Mouse (Mus musculus): ENCODE measurements around the gene Sox5. TPM values are rescaled to one million over a fixed set of nuclear protein-coding genes. Genes with fewer than 3 reads are reported as not detected.

Sox5 gene
- polyA plus RNA-seq, 1 experiment from 2014 or later: 17.2 TPM

GRCm38 (mm10) chr6:143835331-143835730, 946.4 kb downstream of the Sox5 start:
- Histone ChIP-seq H3K4me3 (ENCODE audit: low read depth, low read length) (no peak overlapping the region), H3K27ac (ENCODE audit: low read depth) (no peak overlapping the region), H3K4me1 (replicated peaks; ENCODE audit: control insufficient read depth, insufficient read depth, low read length) (no peaks in the 10 kb centered on the region), H3K36me3 (ENCODE audit: control insufficient read depth, insufficient read depth, low read length) (no peaks in the 10 kb centered on the region), H3K9ac (ENCODE audit: low read length) (no peak overlapping the region), H3K27me3 (replicated peaks; ENCODE audit: control insufficient read depth, insufficient read depth, low read length) (no peaks in the 10 kb centered on the region), H3K9me3 (ENCODE audit: control insufficient read depth, low read length) (no peaks in the 10 kb centered on the region), H3K4me2 (ENCODE audit: low read length) (no peak overlapping the region)
- DNase-seq (ENCODE audit: low spot score) (no peak), ATAC-seq (replicated peaks; ENCODE audit: low FRiP score, low TSS enrichment, low read depth) (no peak)
- 81% methylated on average over 7 of the region's 7 CpGs for WGBS

DNA sequence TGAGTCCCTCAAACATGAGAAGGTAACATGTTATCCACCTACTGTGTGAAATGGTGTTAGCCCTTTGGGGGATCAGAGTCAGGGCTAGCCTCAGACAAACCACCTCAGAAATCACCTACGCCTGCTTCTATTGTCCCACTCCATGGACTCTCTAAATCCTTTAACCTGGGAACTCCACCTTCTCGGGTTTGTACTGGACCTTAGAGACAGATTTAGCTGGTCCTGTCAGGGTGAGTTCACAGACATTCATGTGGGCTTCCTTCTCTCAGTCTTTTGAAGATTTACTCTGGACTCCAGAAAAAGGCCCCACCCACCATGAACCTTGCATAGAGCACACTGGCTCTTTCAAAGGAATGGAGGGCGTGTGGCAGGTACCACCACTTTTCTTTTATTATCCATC, 947.8 kb downstream of the Sox5 start:
- H3K27ac ChIP-seq (ENCODE audit: low read depth): no peak overlapping the region
- H3K4me2 ChIP-seq (ENCODE audit: low read length): no peak overlapping the region
- H3K4me3 ChIP-seq (ENCODE audit: low read depth, low read length): no peak overlapping the region
- DNase-seq (ENCODE audit: low spot score) (no peak), ATAC-seq (replicated peaks; ENCODE audit: low FRiP score, low TSS enrichment, low read depth) (no peak)
- no peak overlapping the region for H3K9ac ChIP-seq (ENCODE audit: low read length)
- WGBS: 90% methylated on average over 3 of the region's 3 CpGs
- no peaks in the 10 kb centered on the region for H3K36me3 ChIP-seq (ENCODE audit: control insufficient read depth, insufficient read depth, low read length)
- H3K4me1 ChIP-seq (replicated peaks; ENCODE audit: control insufficient read depth, insufficient read depth, low read length): no peaks in the 10 kb centered on the region
- H3K27me3 ChIP-seq (replicated peaks; ENCODE audit: control insufficient read depth, insufficient read depth, low read length): no peaks in the 10 kb centered on the region
- no peaks in the 10 kb centered on the region for H3K9me3 ChIP-seq (ENCODE audit: control insufficient read depth, low read length)

DNA sequence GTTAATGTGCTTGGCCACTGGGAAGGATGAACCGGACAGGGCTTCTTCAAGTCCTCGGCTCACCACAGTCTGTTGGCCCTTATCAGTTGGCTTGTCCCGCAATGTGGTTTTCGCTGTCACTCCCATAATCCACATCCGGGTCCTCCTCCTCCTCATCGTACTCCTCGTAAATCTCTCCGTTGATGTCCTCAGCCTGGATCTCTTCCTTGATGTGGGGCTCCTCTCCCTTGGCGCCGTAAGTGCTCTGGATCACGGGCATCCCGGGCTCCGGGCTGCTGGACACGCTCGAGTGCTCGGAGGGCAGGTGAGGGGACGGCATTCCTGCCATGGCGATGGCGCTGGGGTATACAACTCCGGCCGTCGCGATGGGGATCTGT, 948.6 kb downstream of the Sox5 start:
- Histone ChIP-seq H3K4me2 (ENCODE audit: low read length) (no peak overlapping the region), H3K36me3 (ENCODE audit: control insufficient read depth, insufficient read depth, low read length) (no peaks in the 10 kb centered on the region), H3K4me1 (replicated peaks; ENCODE audit: control insufficient read depth, insufficient read depth, low read length) (no peaks in the 10 kb centered on the region), H3K27ac (ENCODE audit: low read depth) (no peak overlapping the region), H3K27me3 (replicated peaks; ENCODE audit: control insufficient read depth, insufficient read depth, low read length) (no peaks in the 10 kb centered on the region), H3K9me3 (ENCODE audit: control insufficient read depth, low read length) (no peaks in the 10 kb centered on the region), H3K4me3 (ENCODE audit: low read depth, low read length) (no peak overlapping the region), H3K9ac (ENCODE audit: low read length) (no peak overlapping the region)
- ATAC-seq (replicated peaks; ENCODE audit: low FRiP score, low TSS enrichment, low read depth) (no peak), DNase-seq (ENCODE audit: low spot score) (no peak)
- 90% methylated on average over 23 of the region's 23 CpGs for WGBS

DNA sequence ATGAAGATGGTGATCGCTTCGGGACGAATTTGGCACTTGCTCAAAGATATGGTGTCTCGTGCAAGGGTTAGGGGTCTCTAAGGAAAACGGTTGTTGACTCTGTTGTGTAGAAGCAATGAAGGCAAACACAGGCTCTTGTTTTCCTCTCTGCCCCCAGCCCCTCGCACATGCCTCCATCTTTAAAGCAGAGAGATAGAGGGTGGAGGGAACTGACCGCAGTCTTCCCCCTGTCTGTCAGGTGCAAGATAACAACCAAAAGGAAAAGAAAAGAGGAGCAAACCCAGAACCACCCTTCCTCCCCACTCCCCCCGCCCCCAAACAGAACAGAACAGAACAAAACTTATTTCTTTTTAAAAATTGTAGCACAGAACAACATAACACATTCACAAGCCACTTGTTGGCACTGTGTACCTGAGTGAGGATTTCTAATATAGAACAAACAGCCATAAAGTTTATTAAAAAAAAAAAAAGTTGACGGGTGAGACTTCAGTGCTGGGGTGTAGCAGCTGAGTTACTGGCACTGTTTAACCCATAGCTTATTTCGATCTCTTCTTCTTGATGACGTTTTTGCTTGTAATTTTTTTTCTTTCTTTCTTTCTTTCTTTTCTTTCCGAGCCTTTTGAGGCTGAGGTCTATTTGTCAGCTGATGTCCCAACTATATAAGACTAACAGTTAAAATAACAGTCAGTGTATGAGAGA, 949.1 kb downstream of the Sox5 start:
- WGBS: 88% methylated on average over 12 of the region's 12 CpGs
- Histone ChIP-seq H3K27ac (ENCODE audit: low read depth) (no peak overlapping the region), H3K4me3 (ENCODE audit: low read depth, low read length) (no peak overlapping the region), H3K4me1 (replicated peaks; ENCODE audit: control insufficient read depth, insufficient read depth, low read length) (no peaks in the 10 kb centered on the region), H3K36me3 (ENCODE audit: control insufficient read depth, insufficient read depth, low read length) (no peaks in the 10 kb centered on the region), H3K9ac (ENCODE audit: low read length) (no peak overlapping the region), H3K9me3 (ENCODE audit: control insufficient read depth, low read length) (no peaks in the 10 kb centered on the region), H3K4me2 (ENCODE audit: low read length) (no peak overlapping the region), H3K27me3 (replicated peaks; ENCODE audit: control insufficient read depth, insufficient read depth, low read length) (no peaks in the 10 kb centered on the region)
- no peak for DNase-seq (ENCODE audit: low spot score)
- ATAC-seq (replicated peaks; ENCODE audit: low FRiP score, low TSS enrichment, low read depth): no peak

DNA sequence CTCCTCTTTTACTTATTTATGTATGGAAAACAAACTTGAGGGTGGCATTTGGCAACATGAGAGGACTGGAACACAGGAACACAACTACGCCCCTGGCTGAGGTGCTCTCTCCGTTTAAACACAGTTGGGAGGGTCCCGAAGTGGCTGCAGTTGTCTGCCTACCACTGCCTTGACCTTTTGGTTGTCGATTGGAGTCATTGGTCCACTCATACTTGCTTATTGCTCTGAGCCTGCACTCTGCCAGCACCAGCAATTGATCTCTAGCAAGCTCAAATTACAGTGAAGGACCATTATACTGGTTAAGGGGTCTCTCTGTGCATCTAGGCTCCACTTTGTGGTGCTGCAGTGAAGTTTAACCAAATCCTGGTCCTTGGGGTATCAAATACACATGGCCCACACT, 950.5 kb downstream of the Sox5 start:
- H3K9me3 ChIP-seq (ENCODE audit: control insufficient read depth, low read length): no peaks in the 10 kb centered on the region
- H3K4me3 ChIP-seq (ENCODE audit: low read depth, low read length): no peak overlapping the region
- ATAC-seq (replicated peaks; ENCODE audit: low FRiP score, low TSS enrichment, low read depth): no peak
- DNase-seq (ENCODE audit: low spot score): no peak
- H3K27ac ChIP-seq (ENCODE audit: low read depth): no peak overlapping the region
- WGBS: 65% methylated on average over 4 of the region's 4 CpGs
- H3K9ac ChIP-seq (ENCODE audit: low read length): no peak overlapping the region
- H3K4me1 ChIP-seq (replicated peaks; ENCODE audit: control insufficient read depth, insufficient read depth, low read length): no peaks in the 10 kb centered on the region
- no peaks in the 10 kb centered on the region for H3K36me3 ChIP-seq (ENCODE audit: control insufficient read depth, insufficient read depth, low read length)
- H3K27me3 ChIP-seq (replicated peaks; ENCODE audit: control insufficient read depth, insufficient read depth, low read length): no peaks in the 10 kb centered on the region
- no peak overlapping the region for H3K4me2 ChIP-seq (ENCODE audit: low read length)

DNA sequence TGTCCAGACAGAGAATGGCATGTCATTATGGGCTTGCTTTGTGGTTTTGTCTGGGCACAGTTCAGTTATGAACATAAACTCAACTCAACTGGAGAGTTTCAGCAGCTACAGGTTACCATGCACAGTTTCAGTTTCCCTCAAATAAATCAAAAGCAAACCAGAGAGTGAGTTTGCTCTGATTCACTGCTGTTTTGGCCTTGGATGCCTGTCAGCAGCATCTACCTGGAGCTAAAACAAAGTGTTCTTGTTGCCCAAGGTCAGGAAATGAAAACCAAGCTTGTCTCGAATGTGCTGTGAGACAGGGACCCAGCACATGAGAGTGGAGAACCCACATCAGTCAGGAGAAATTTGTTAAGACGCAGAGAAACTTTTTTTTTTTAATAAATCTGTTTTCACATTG, 951.6 kb downstream of the Sox5 start:
- H3K4me1 ChIP-seq (replicated peaks; ENCODE audit: control insufficient read depth, insufficient read depth, low read length): no peaks in the 10 kb centered on the region
- H3K9ac ChIP-seq (ENCODE audit: low read length): no peak overlapping the region
- no peak overlapping the region for H3K4me2 ChIP-seq (ENCODE audit: low read length)
- no peak for DNase-seq (ENCODE audit: low spot score)
- no peaks in the 10 kb centered on the region for H3K27me3 ChIP-seq (replicated peaks; ENCODE audit: control insufficient read depth, insufficient read depth, low read length)
- ATAC-seq (replicated peaks; ENCODE audit: low FRiP score, low TSS enrichment, low read depth): no peak
- H3K36me3 ChIP-seq (ENCODE audit: control insufficient read depth, insufficient read depth, low read length): no peaks in the 10 kb centered on the region
- no peak overlapping the region for H3K27ac ChIP-seq (ENCODE audit: low read depth)
- H3K9me3 ChIP-seq (ENCODE audit: control insufficient read depth, low read length): no peaks in the 10 kb centered on the region
- WGBS: 75% methylated on average over 2 of the region's 2 CpGs
- H3K4me3 ChIP-seq (ENCODE audit: low read depth, low read length): no peak overlapping the region

DNA sequence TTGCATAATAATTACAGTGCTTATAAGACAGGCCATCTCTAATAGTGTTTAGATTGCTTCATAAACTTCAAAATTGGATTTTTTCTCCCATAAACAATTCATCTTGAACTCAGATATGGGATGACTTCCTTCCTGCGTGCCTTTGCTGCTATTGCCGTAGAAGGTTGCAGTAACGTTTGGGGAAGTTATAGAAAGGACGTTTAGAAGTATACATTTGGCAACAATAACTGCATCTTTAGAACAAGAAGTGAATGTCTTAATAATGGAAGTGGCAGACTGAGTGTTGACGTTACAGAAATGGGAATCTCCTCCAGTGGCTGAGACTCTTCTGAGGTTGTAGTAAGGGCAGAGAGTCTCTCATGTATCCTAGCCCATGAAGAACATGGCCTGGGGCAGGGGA, 955.0 kb downstream of the Sox5 start:
- WGBS: 78% methylated on average over 5 of the region's 5 CpGs
- Histone ChIP-seq H3K27me3 (replicated peaks; ENCODE audit: control insufficient read depth, insufficient read depth, low read length) (no peaks in the 10 kb centered on the region), H3K4me2 (ENCODE audit: low read length) (no peak overlapping the region), H3K4me3 (ENCODE audit: low read depth, low read length) (no peak overlapping the region), H3K9me3 (ENCODE audit: control insufficient read depth, low read length) (no peaks in the 10 kb centered on the region), H3K36me3 (ENCODE audit: control insufficient read depth, insufficient read depth, low read length) (no peaks in the 10 kb centered on the region), H3K4me1 (replicated peaks; ENCODE audit: control insufficient read depth, insufficient read depth, low read length) (no peaks in the 10 kb centered on the region), H3K9ac (ENCODE audit: low read length) (no peak overlapping the region), H3K27ac (ENCODE audit: low read depth) (no peak overlapping the region)
- DNase-seq (ENCODE audit: low spot score) (no peak), ATAC-seq (replicated peaks; ENCODE audit: low FRiP score, low TSS enrichment, low read depth) (no peak)

DNA sequence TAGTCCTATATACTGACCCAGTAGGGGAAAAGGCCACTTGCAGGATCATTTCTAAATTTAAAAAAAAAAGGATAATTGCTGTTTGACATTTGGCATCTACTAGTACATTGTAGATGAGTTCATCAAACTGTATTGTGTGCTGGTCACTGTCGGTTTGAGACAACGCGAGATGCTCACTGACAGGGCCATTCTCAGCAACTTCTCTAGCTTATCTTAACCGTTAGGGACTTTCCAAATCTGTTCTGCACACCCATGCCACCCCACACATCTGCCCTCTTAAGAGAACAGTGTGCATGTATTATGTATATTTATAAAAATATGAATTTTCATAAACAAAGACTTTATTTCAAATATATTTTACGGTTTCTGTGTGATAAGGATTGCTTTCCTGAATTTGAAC, 955.8 kb downstream of the Sox5 start:
- 89% methylated on average over 5 of the region's 5 CpGs for WGBS
- no peak overlapping the region for H3K9ac ChIP-seq (ENCODE audit: low read length)
- H3K27me3 ChIP-seq (replicated peaks; ENCODE audit: control insufficient read depth, insufficient read depth, low read length): no peaks in the 10 kb centered on the region
- no peak overlapping the region for H3K4me3 ChIP-seq (ENCODE audit: low read depth, low read length)
- ATAC-seq (replicated peaks; ENCODE audit: low FRiP score, low TSS enrichment, low read depth) (no peak), DNase-seq (ENCODE audit: low spot score) (no peak)
- no peak overlapping the region for H3K4me2 ChIP-seq (ENCODE audit: low read length)
- no peaks in the 10 kb centered on the region for H3K9me3 ChIP-seq (ENCODE audit: control insufficient read depth, low read length)
- no peaks in the 10 kb centered on the region for H3K4me1 ChIP-seq (replicated peaks; ENCODE audit: control insufficient read depth, insufficient read depth, low read length)
- H3K36me3 ChIP-seq (ENCODE audit: control insufficient read depth, insufficient read depth, low read length): no peaks in the 10 kb centered on the region
- no peak overlapping the region for H3K27ac ChIP-seq (ENCODE audit: low read depth)

DNA sequence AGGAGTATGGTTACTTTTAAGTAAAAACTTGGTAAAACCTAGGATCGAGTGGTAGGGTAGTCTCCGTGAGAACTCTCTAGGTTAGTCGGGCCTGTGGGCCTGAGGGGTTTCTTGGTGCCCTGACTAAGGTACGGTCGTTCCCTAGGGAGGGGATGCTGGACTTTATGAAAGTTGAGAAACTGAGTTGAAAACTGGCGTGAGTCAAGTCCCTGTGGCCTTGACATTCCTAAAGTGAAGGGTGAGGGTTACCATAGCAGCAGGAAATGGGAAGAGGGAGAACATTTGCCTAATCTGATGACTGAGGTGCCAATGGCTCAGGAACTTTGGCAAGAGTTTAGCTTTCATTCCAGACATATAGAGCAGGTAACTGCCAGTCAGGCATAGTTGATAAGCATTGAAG, 956.7 kb downstream of the Sox5 start:
- Histone ChIP-seq H3K9me3 (ENCODE audit: control insufficient read depth, low read length) (no peaks in the 10 kb centered on the region), H3K27me3 (replicated peaks; ENCODE audit: control insufficient read depth, insufficient read depth, low read length) (no peaks in the 10 kb centered on the region), H3K36me3 (ENCODE audit: control insufficient read depth, insufficient read depth, low read length) (no peaks in the 10 kb centered on the region), H3K4me3 (ENCODE audit: low read depth, low read length) (no peak overlapping the region), H3K4me1 (replicated peaks; ENCODE audit: control insufficient read depth, insufficient read depth, low read length) (no peaks in the 10 kb centered on the region), H3K27ac (ENCODE audit: low read depth) (no peak overlapping the region), H3K4me2 (ENCODE audit: low read length) (no peak overlapping the region), H3K9ac (ENCODE audit: low read length) (no peak overlapping the region)
- ATAC-seq (replicated peaks; ENCODE audit: low FRiP score, low TSS enrichment, low read depth): no peak
- WGBS: 88% methylated on average over 6 of the region's 6 CpGs
- no peak for DNase-seq (ENCODE audit: low spot score)

Data from intestine, embryonic 14.5 days (tissue).